Mouse (Mus musculus): ENCODE data around the gene Samd15.

- TF ChIP-seq GATA1 (IDR thresholded peaks at IDR 0.05; ENCODE audit: low read length): no peak
- TF ChIP-seq TAL1 (IDR thresholded peaks at IDR 0.05; ENCODE audit: low read length): no peak
Observed at GRCm38 (mm10) chr12:87195069-87195468, 4.5 kb upstream of the Samd15 start.

Data from erythroblast, embryonic 14.5 days (primary cell).